In genomic region chr17:25333943-25334342, GRCm38 (mm10) we compare ENCODE assay signal across 8 mouse cellular contexts. TPM values are rescaled to one million over a fixed set of nuclear protein-coding genes. Genes with fewer than 3 reads are reported as not detected.
DNase-seq lines count a peak whose midpoint lies in the region; ATAC-seq and TF ChIP-seq lines count a peak whose summit lies in the region.

No protein-coding gene starts in this region.

- ATAC-seq in forebrain, postnatal 0 days, result peak; percentile 82
- ATAC-seq in forebrain, embryonic 16.5 days, result no peak
- peak; percentile 71 for ATAC-seq in megakaryocyte progenitor cell, adult 5-6 weeks (replicated peaks; ENCODE audit: poor library complexity)

- no peaks in the 10 kb centered on the region for H3K4me1 ChIP-seq in forebrain, postnatal 0 days (ENCODE audit: insufficient read depth)
- no peaks in the 10 kb centered on the region for H3K4me1 ChIP-seq in forebrain, embryonic 16.5 days (replicated peaks; ENCODE audit: control insufficient read depth, insufficient read depth, low read length)

- H3K27me3 ChIP-seq in forebrain, postnatal 0 days (ENCODE audit: insufficient read depth, low read length), result no peaks in the 10 kb centered on the region; the same call in 1 of the 2 replicates
- no peaks in the 10 kb centered on the region for H3K27me3 ChIP-seq in forebrain, embryonic 16.5 days (replicated peaks; ENCODE audit: control insufficient read depth, insufficient read depth, low read length)
- H3K27me3 ChIP-seq in splenic B cell, adult 2 months (ENCODE audit: control insufficient read depth, insufficient read depth, low read length, poor library complexity, severe bottlenecking), result no peaks in the 10 kb centered on the region; the same call in 1 of the 2 replicates

- intact Hi-C loops in gastrocnemius, postnatal 14 days (cut with DNase I; ENCODE audit: low total_unique reads), result loop anchor here (10.0 kb wide), 1 partner anchor 141 kb away; no protein-coding TSS in a partner anchor

- H3K9me3 ChIP-seq in forebrain, postnatal 0 days (ENCODE audit: low read length), result no peaks in the 10 kb centered on the region
- H3K9me3 ChIP-seq in forebrain, embryonic 16.5 days (ENCODE audit: control insufficient read depth, low read length), result no peaks in the 10 kb centered on the region

- DNase-seq in forebrain, postnatal 0 days, result peak; percentile 89
- DNase-seq in ES-CJ7 (ENCODE audit: low read depth, low spot score), result peak; percentile 83
- peak; percentile 34 for DNase-seq in c-Kit-positive CD71-positive TER-119-negative erythroid progenitor cells, embryonic 14.5 days (ENCODE audit: low read depth)
- DNase-seq in gastrocnemius, postnatal 14 days, result peak; percentile 33
- DNase-seq in layer of hippocampus, adult 9-10 months (ENCODE audit: low spot score), result peak; percentile 27
- DNase-seq in splenic B cell, adult 2 months (ENCODE audit: low read depth, low spot score), result peak; percentile 59

- WGBS in forebrain, postnatal 0 days, result 1% methylated on average over 8 of the region's 8 CpGs
- WGBS in forebrain, embryonic 16.5 days, result 2% methylated on average over 8 of the region's 8 CpGs

- TF ChIP-seq CTCF in forebrain, postnatal 0 days (IDR thresholded peaks at IDR 0.05; ENCODE audit: low read depth), result peak; percentile 99

- no peaks in the 10 kb centered on the region for H3K36me3 ChIP-seq in forebrain, postnatal 0 days (ENCODE audit: insufficient read depth)
- no peaks in the 10 kb centered on the region for H3K36me3 ChIP-seq in forebrain, embryonic 16.5 days (ENCODE audit: control insufficient read depth, insufficient read depth)
- no peaks in the 10 kb centered on the region for H3K36me3 ChIP-seq in splenic B cell, adult 2 months (ENCODE audit: control insufficient read depth, insufficient read depth, low read length, poor library complexity, severe bottlenecking)

- H3K4me2 ChIP-seq in forebrain, postnatal 0 days (ENCODE audit: low read depth), result no peak overlapping the region
- no peak overlapping the region for H3K4me2 ChIP-seq in forebrain, embryonic 16.5 days (ENCODE audit: low read length)

- H3K27ac ChIP-seq in forebrain, postnatal 0 days (ENCODE audit: low read depth, low read length), result no peak overlapping the region
- H3K27ac ChIP-seq in forebrain, embryonic 16.5 days (ENCODE audit: low read length), result no peak overlapping the region

- no peak overlapping the region for H3K4me3 ChIP-seq in forebrain, postnatal 0 days (ENCODE audit: low read depth, low read length)
- no peak overlapping the region for H3K4me3 ChIP-seq in forebrain, embryonic 16.5 days (replicated peaks; ENCODE audit: low read length)

- H3K9ac ChIP-seq in forebrain, postnatal 0 days, result no peak overlapping the region
- H3K9ac ChIP-seq in forebrain, embryonic 16.5 days (replicated peaks; ENCODE audit: low read depth, low read length), result no peak overlapping the region

RNA-seq across cellular contexts. Expression of gene Tpsab1, which starts 11.4 kb away (rescaled TPM):
- not detected in 2 replicates for total RNA-seq in forebrain, postnatal 0 days (2014; rRNA removed)
- polyA plus RNA-seq in forebrain, postnatal 0 days (2015; fragmentation: Nextera tagmentation; extraction: Ambion mirVana), result 0.13 TPM in 1 of 2 replicates, not detected in the other
- not detected in 2 replicates for polyA plus RNA-seq in forebrain, embryonic 16.5 days (2015; fragmentation: Nextera tagmentation; extraction: Ambion mirVana)
- 1 to 10 TPM; 4.0 to 4.7 TPM for total RNA-seq in gastrocnemius, postnatal 14 days (2021)
- not detected in 2 replicates for total RNA-seq in megakaryocyte progenitor cell, adult 5-6 weeks (2015)
- not detected in 2 replicates for total RNA-seq in megakaryocyte progenitor cell, adult 5-6 weeks (2017)

RNA-seq across cellular contexts. Expression of gene Prss29, which starts 15.5 kb away (rescaled TPM):
- total RNA-seq in forebrain, postnatal 0 days (2014; rRNA removed), result not detected in 2 replicates
- not detected in 2 replicates for polyA plus RNA-seq in forebrain, postnatal 0 days (2015; fragmentation: Nextera tagmentation; extraction: Ambion mirVana)
- polyA plus RNA-seq in forebrain, embryonic 16.5 days (2015; fragmentation: Nextera tagmentation; extraction: Ambion mirVana), result not detected in 2 replicates
- total RNA-seq in gastrocnemius, postnatal 14 days (2021), result not detected
- not detected in 2 replicates for total RNA-seq in megakaryocyte progenitor cell, adult 5-6 weeks (2015)
- total RNA-seq in megakaryocyte progenitor cell, adult 5-6 weeks (2017), result not detected in 2 replicates

RNA-seq across cellular contexts. Expression of gene Prss28, which starts 25.5 kb away (rescaled TPM):
- total RNA-seq in forebrain, postnatal 0 days (2014; rRNA removed), result not detected in 2 replicates
- polyA plus RNA-seq in forebrain, postnatal 0 days (2015; fragmentation: Nextera tagmentation; extraction: Ambion mirVana), result not detected in 2 replicates
- not detected in 2 replicates for polyA plus RNA-seq in forebrain, embryonic 16.5 days (2015; fragmentation: Nextera tagmentation; extraction: Ambion mirVana)
- total RNA-seq in gastrocnemius, postnatal 14 days (2021), result not detected
- not detected in 2 replicates for total RNA-seq in megakaryocyte progenitor cell, adult 5-6 weeks (2015)
- total RNA-seq in megakaryocyte progenitor cell, adult 5-6 weeks (2017), result not detected in 2 replicates

RNA-seq across cellular contexts. Expression of gene Tpsb2, which starts 32.2 kb away (rescaled TPM):
- 0.33 and 1.4 TPM in 2 replicates for total RNA-seq in forebrain, postnatal 0 days (2014; rRNA removed)
- 3.8 and 4.2 TPM in 2 replicates for polyA plus RNA-seq in forebrain, postnatal 0 days (2015; fragmentation: Nextera tagmentation; extraction: Ambion mirVana)
- 0.39 TPM in 1 of 2 replicates, not detected in the other for polyA plus RNA-seq in forebrain, embryonic 16.5 days (2015; fragmentation: Nextera tagmentation; extraction: Ambion mirVana)
- total RNA-seq in gastrocnemius, postnatal 14 days (2021), result 10 to 100 TPM in 1 of 2 experiments, 1 to 10 TPM in 1; 9.4 to 12.6 TPM
- total RNA-seq in megakaryocyte progenitor cell, adult 5-6 weeks (2015), result not detected in 2 replicates
- total RNA-seq in megakaryocyte progenitor cell, adult 5-6 weeks (2017), result not detected in 2 replicates

RNA-seq across cellular contexts. Expression of gene Tpsg1, which starts 35.1 kb away (rescaled TPM):
- total RNA-seq in forebrain, postnatal 0 days (2014; rRNA removed), result not detected in 2 replicates
- polyA plus RNA-seq in forebrain, postnatal 0 days (2015; fragmentation: Nextera tagmentation; extraction: Ambion mirVana), result 0.92 and 1.2 TPM in 2 replicates
- 0.36 TPM in 1 of 2 replicates, not detected in the other for polyA plus RNA-seq in forebrain, embryonic 16.5 days (2015; fragmentation: Nextera tagmentation; extraction: Ambion mirVana)
- total RNA-seq in gastrocnemius, postnatal 14 days (2021), result not detected
- total RNA-seq in megakaryocyte progenitor cell, adult 5-6 weeks (2015), result not detected in 2 replicates
- total RNA-seq in megakaryocyte progenitor cell, adult 5-6 weeks (2017), result not detected in 2 replicates

Comparison
In these comparisons a context has a peak if more than half of its experiments do, and no peak if none do; other contexts are left out.
1. DNase-seq: peak in every context shown above with its lines; median percentile 89 in forebrain, postnatal 0 days; 83 in ES-CJ7; 59 in splenic B cell, adult 2 months; 34 in c-Kit-positive CD71-positive TER-119-negative erythroid progenitor cells, embryonic 14.5 days; 33 in gastrocnemius, postnatal 14 days; 27 in layer of hippocampus, adult 9-10 months.